In the genomic region with DNA sequence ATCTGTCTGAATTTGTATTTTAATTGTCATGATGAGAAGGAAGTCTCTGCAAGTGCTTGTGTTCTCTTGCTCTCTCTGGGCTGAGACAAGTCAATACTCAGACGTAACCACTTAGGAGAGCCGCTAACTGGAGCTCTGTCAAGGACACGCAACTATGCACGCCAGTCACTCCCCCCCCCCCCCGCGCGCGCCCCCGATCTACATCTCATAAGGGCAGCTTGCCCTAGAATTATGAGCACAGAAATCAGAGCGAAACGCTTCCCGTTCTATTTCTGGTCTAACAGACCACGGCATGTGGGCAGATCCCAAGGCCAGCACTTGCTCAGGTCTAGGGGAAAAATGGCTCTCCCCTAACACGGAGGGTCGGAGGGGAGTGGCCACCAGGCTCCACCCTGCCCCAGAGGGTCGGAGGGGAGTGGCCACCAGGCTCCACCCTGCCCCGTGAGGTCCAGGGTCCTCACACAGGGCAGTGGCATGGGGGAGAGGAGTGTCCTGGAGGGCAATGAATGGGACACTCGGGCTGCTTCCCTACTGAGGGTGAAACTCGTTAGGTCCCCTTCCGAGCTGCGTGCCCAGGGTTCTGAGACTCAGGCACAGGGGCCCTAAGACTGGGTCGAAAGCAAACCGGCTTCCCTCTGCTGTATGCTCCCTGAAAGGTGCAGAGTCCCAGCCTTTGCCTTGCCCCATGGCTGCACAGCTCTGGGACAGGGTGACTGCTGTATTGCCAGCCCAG, we compare ENCODE assay signal across 8 mouse cellular contexts.
DNase-seq lines count a peak whose midpoint lies in the region; ATAC-seq and TF ChIP-seq lines count a peak whose summit lies in the region.

No protein-coding gene starts in this region.

- peaks cover 22% of the 10 kb centered on the region for H3K4me1 ChIP-seq in heart, embryonic 10.5 days
- no peaks in the 10 kb centered on the region for H3K4me1 ChIP-seq in ES-Bruce4 (ENCODE audit: control insufficient read depth, insufficient read depth, low read length)
- H3K4me1 ChIP-seq in forebrain, embryonic 11.5 days (replicated peaks; ENCODE audit: control insufficient read depth, insufficient read depth, low read length): peaks cover 6% of the 10 kb centered on the region; the same call in 1 of the 2 replicates
- H3K4me1 ChIP-seq in limb, embryonic 15.5 days: peaks cover 10% of the 10 kb centered on the region

- 5% methylated on average over 22 of the region's 23 CpGs for WGBS in heart, embryonic 10.5 days
- 4% methylated on average over 23 of the region's 23 CpGs for WGBS in forebrain, embryonic 11.5 days
- WGBS in limb, embryonic 15.5 days: 2% methylated on average over 23 of the region's 23 CpGs

- intact Hi-C loops in gastrocnemius, postnatal 14 days (cut with DNase I; ENCODE audit: low total_unique reads): no loop called here

- H3K4me2 ChIP-seq in forebrain, embryonic 11.5 days (ENCODE audit: low read depth, low read length, severe bottlenecking): peak overlapping the region; percentile 51
- H3K4me2 ChIP-seq in limb, embryonic 15.5 days: peak overlapping the region; percentile 41

- H3K9ac ChIP-seq in ES-Bruce4 (ENCODE audit: low read depth, poor library complexity, severe bottlenecking): no peak overlapping the region
- H3K9ac ChIP-seq in forebrain, embryonic 11.5 days (ENCODE audit: low read length): peak overlapping the region; percentile 20; the same call in 1 of the 2 replicates
- H3K9ac ChIP-seq in limb, embryonic 15.5 days: no peak overlapping the region

- H3K9me3 ChIP-seq in heart, embryonic 10.5 days: no peaks in the 10 kb centered on the region
- no peaks in the 10 kb centered on the region for H3K9me3 ChIP-seq in ES-Bruce4 (replicated peaks; ENCODE audit: control insufficient read depth, insufficient read depth, low read length, poor library complexity, severe bottlenecking)
- no peaks in the 10 kb centered on the region for H3K9me3 ChIP-seq in forebrain, embryonic 11.5 days (ENCODE audit: control insufficient read depth, low read length)
- no peaks in the 10 kb centered on the region for H3K9me3 ChIP-seq in limb, embryonic 15.5 days

- peaks cover 37% of the 10 kb centered on the region; the same call in 1 of the 2 replicates for H3K27me3 ChIP-seq in heart, embryonic 10.5 days (ENCODE audit: insufficient read depth, poor library complexity, severe bottlenecking)
- H3K27me3 ChIP-seq in ES-Bruce4 (ENCODE audit: control insufficient read depth, insufficient read depth, low read length, poor library complexity, severe bottlenecking): no peaks in the 10 kb centered on the region
- no peaks in the 10 kb centered on the region for H3K27me3 ChIP-seq in forebrain, embryonic 11.5 days (ENCODE audit: control insufficient read depth, insufficient read depth, low read length)
- H3K27me3 ChIP-seq in limb, embryonic 15.5 days: peaks cover 16% of the 10 kb centered on the region

- no peak for TF ChIP-seq EP300 in ES-Bruce4 (IDR thresholded peaks at IDR 0.05; ENCODE audit: insufficient read depth, low read depth, low read length)

- H3K36me3 ChIP-seq in heart, embryonic 10.5 days: no peaks in the 10 kb centered on the region
- H3K36me3 ChIP-seq in ES-Bruce4 (ENCODE audit: control insufficient read depth, insufficient read depth, low read length, poor library complexity, severe bottlenecking): no peaks in the 10 kb centered on the region
- H3K36me3 ChIP-seq in forebrain, embryonic 11.5 days (ENCODE audit: control insufficient read depth, insufficient read depth, low read length): no peaks in the 10 kb centered on the region
- no peaks in the 10 kb centered on the region for H3K36me3 ChIP-seq in limb, embryonic 15.5 days

- peak; percentile 41 for TF ChIP-seq POLR2A in ES-Bruce4 (IDR thresholded peaks at IDR 0.05; ENCODE audit: insufficient read depth, low read length)

- DNase-seq in heart, embryonic 10.5 days (ENCODE audit: low spot score): peak; percentile 80
- DNase-seq in heart, adult 8-10 months (ENCODE audit: low spot score): no peak
- DNase-seq in forebrain, embryonic 11.5 days (ENCODE audit: low spot score): peak; percentile 71
- no peak for DNase-seq in adipocyte (ENCODE audit: low spot score)
- DNase-seq in gastrocnemius, postnatal 14 days: no peak

- peak overlapping the region; percentile 56 for H3K4me3 ChIP-seq in heart, embryonic 10.5 days
- H3K4me3 ChIP-seq in ES-Bruce4 (ENCODE audit: low read depth, low read length): peak overlapping the region; percentile 47
- H3K4me3 ChIP-seq in forebrain, embryonic 11.5 days (ENCODE audit: low read depth, low read length): peak overlapping the region; percentile 22
- H3K4me3 ChIP-seq in limb, embryonic 15.5 days: peak overlapping the region; percentile 26

- TF ChIP-seq CTCF in ES-Bruce4 (IDR thresholded peaks at IDR 0.05; ENCODE audit: low read depth, low read length): no peak

- ATAC-seq in forebrain, embryonic 11.5 days (replicated peaks; ENCODE audit: low FRiP score): peak; percentile 82
- 0 out of 2 replicates have a peak, but pooled peaks have one; percentile 41 for ATAC-seq in limb, embryonic 15.5 days (ENCODE audit: insufficient number of reproducible peaks, low FRiP score, low TSS enrichment, low read depth)
- ATAC-seq in erythroid progenitor cell, adult 5-6 weeks (replicated peaks; ENCODE audit: low FRiP score, poor library complexity, severe bottlenecking): no peak

- H3K27ac ChIP-seq in heart, embryonic 10.5 days: no peak overlapping the region; the same call in 1 of the 2 replicates
- H3K27ac ChIP-seq in ES-Bruce4 (ENCODE audit: insufficient read depth, low read length): no peak overlapping the region
- no peak overlapping the region for H3K27ac ChIP-seq in forebrain, embryonic 11.5 days (ENCODE audit: low read depth, low read length)
- H3K27ac ChIP-seq in limb, embryonic 15.5 days: no peak overlapping the region

Comparison
In these comparisons a context has a peak if more than half of its experiments do, and no peak if none do; other contexts are left out.
1. DNase-seq: peak in heart, embryonic 10.5 days (single experiment) and forebrain, embryonic 11.5 days (single experiment); none in heart, adult 8-10 months (single experiment), adipocyte (single experiment) and gastrocnemius, postnatal 14 days (single experiment).
2. Peak in every context shown above with its lines, with median percentiles within 50 percentile points of each other: H3K4me3 ChIP-seq.